Mouse (Mus musculus): ENCODE measurements around the gene Engase.

DNA sequence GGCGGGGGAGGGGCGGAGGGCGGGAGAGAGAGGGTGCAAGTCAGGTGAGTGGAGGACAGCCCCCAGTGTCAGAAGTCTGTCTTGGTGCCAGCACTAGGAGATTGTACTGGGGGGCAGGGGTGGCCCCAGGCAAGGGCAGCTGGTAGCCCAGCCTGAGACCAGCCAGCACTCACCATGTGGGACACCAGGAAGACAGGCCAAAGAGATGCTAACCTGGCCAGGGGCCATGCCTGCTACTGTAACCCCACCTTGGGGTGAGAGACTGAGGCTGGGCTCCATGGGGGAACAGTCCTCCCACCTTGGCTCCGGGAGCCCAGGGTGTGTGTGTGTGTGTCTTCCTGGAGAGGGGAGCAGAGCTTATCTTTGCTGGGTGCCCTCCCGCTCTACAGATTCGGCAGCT, 26.4 kb downstream of the Engase start:
- TF ChIP-seq CTCF (IDR thresholded peaks at IDR 0.05; ENCODE audit: low read depth, low read length): no peak
- TF ChIP-seq TAL1 (conservative IDR thresholded peaks at IDR 0.05; ENCODE audit: low read depth, low read length): no peak

Measured in G1E (cell line).